ENCODE assay signal across 28 mouse cellular contexts in the genomic region with DNA sequence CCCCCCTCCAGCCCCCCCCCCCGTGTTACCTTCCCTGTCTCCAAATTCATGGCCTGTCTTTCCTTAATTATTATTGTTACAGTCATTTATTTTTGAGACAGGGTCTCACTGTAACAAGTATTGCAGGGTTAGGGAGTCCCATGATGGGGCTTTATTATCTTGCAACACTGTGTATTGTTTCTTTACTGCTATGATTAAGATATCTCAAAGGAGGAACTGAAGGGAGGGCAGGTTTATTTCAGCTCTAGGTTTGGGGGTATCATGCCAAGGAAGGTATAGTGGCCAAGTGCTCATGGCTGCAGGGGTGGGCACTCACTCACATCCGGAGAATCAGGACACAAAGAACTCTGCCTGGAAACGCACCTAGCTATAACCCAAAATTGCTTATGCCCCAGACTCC.
"Had no signal": no experiment of that assay in that cellular context is flagged by ENCODE, and none has a peak within 500 bp of the region (broad histone marks: within the 10 kb centered on the region; RNA-seq: fewer than 3 reads in every experiment).

No protein-coding gene starts in this region.

- H3K9ac ChIP-seq: limb, embryonic 12.5 days; limb, embryonic 13.5 days; liver, embryonic 12.5 days; liver, embryonic 13.5 days; liver, embryonic 14.5 days; liver, embryonic 15.5 days; liver, postnatal 0 days; lung, embryonic 14.5 days; lung, embryonic 15.5 days; midbrain, embryonic 12.5 days; midbrain, embryonic 13.5 days; midbrain, embryonic 15.5 days; neural tube, embryonic 12.5 days had no signal

- H3K27ac ChIP-seq: limb, embryonic 12.5 days; limb, embryonic 13.5 days; liver, embryonic 12.5 days; liver, embryonic 13.5 days; liver, embryonic 14.5 days; liver, embryonic 15.5 days; lung, embryonic 15.5 days; macrophage; midbrain, embryonic 10.5 days; midbrain, embryonic 12.5 days; midbrain, embryonic 13.5 days; midbrain, embryonic 15.5 days; neural tube, embryonic 12.5 days had no signal

- H3K4me2 ChIP-seq: limb, embryonic 12.5 days; limb, embryonic 13.5 days; liver, embryonic 11.5 days; liver, embryonic 12.5 days; liver, embryonic 13.5 days; liver, embryonic 15.5 days; lung, embryonic 14.5 days; lung, embryonic 15.5 days; midbrain, embryonic 11.5 days; midbrain, embryonic 12.5 days; midbrain, embryonic 13.5 days; midbrain, embryonic 15.5 days; neural tube, embryonic 12.5 days had no signal

- H3K9me3 ChIP-seq: limb, embryonic 12.5 days; limb, embryonic 13.5 days; liver, embryonic 12.5 days; liver, embryonic 13.5 days; liver, embryonic 15.5 days; lung, embryonic 15.5 days; megakaryocyte, embryonic 14.5 days; midbrain, embryonic 10.5 days; midbrain, embryonic 13.5 days; midbrain, embryonic 15.5 days; neural tube, embryonic 12.5 days had no signal

- DNase-seq: liver; liver, embryonic 13.5 days; liver, postnatal 0 days; lung, adult 18-20 months; lung, adult 2 months; lung, embryonic 14.5 days; lung, postnatal 10 days; lung, postnatal 14 days; lung, postnatal 36 days; midbrain, embryonic 14.5 days had no signal

- H3K27me3 ChIP-seq: limb, embryonic 12.5 days; midbrain, embryonic 15.5 days; neural tube, embryonic 12.5 days had no signal

- H3K4me3 ChIP-seq: limb, embryonic 12.5 days; limb, embryonic 13.5 days; liver, embryonic 12.5 days; liver, embryonic 13.5 days; liver, embryonic 15.5 days; lung, embryonic 15.5 days; megakaryocyte, embryonic 14.5 days; midbrain, embryonic 10.5 days; midbrain, embryonic 12.5 days; midbrain, embryonic 13.5 days; midbrain, embryonic 15.5 days; myocyte; neural tube, embryonic 12.5 days had no signal

- H3K36me3 ChIP-seq: limb, embryonic 12.5 days; limb, embryonic 13.5 days; liver, embryonic 12.5 days; liver, embryonic 13.5 days; liver, embryonic 15.5 days; lung, embryonic 15.5 days; midbrain, embryonic 10.5 days; midbrain, embryonic 12.5 days; midbrain, embryonic 13.5 days; midbrain, embryonic 15.5 days; neural tube, embryonic 12.5 days had no signal

- ATAC-seq: liver, embryonic 12.5 days; liver, postnatal 0 days; lung, postnatal 0 days; midbrain, embryonic 13.5 days; midbrain, embryonic 15.5 days; midbrain, embryonic 16.5 days had no signal
